Mouse (Mus musculus) small intestine, adult 2 months (tissue): Measurements from ENCODE around the gene Colq. TPM values are rescaled to one million over a fixed set of nuclear protein-coding genes. Genes with fewer than 3 reads are reported as not detected.
A peak's percentile ranks its signal among the peaks of the same experiment; 100 is the strongest.

Experiments
- H3K27ac ChIP-seq: fragments of 200-500 bp; 2 replicates; pipeline ENCODE4 v1.5.1; 2012; ENCODE audit warnings: low read depth, low read length, control low read depth, inconsistent platforms; ENCODE audit not compliant: insufficient read depth
- H3K27me3 ChIP-seq: fragments of 200-500 bp; 2 replicates; pipeline ENCODE4 v1.6.1; 2012; ENCODE audit warnings: mild to moderate bottlenecking, moderate library complexity, low read length, inconsistent platforms; ENCODE audit not compliant: control insufficient read depth, insufficient read depth
- H3K36me3 ChIP-seq: fragments of 200-500 bp; 2 replicates; pipeline ENCODE4 v1.6.1; 2012; ENCODE audit warnings: mild to moderate bottlenecking, low read length, control low read depth, inconsistent platforms; ENCODE audit not compliant: control insufficient read depth, insufficient read depth
- H3K4me1 ChIP-seq: fragments of 200-500 bp; 2 replicates; pipeline ENCODE4 v1.6.1; 2012; ENCODE audit warnings: low read length, inconsistent platforms, mixed read lengths; ENCODE audit not compliant: control insufficient read depth, insufficient read depth, insufficient read length
- H3K4me3 ChIP-seq: fragments of 200-500 bp; 2 replicates; pipeline ENCODE4 v1.5.1; 2012; ENCODE audit warnings: low read depth, mild to moderate bottlenecking, control low read depth, inconsistent platforms, low read length, moderate library complexity
- CTCF ChIP-seq: fragments of 200-500 bp; IDR thresholded peaks from 2 replicates; pipeline ENCODE4 v1.5.1; 2012; ENCODE audit warnings: low read depth, mild to moderate bottlenecking, control low read depth, inconsistent platforms, low read length, moderate library complexity, mixed read lengths; ENCODE audit not compliant: insufficient replicate concordance, insufficient read length; ENCODE audit errors: extremely low read depth
- POLR2A ChIP-seq: fragments of 200-500 bp; IDR thresholded peaks from 2 replicates; pipeline ENCODE4 v1.6.1; 2012; ENCODE audit warnings: low read depth, mild to moderate bottlenecking, control low read depth, inconsistent platforms, low read length, moderate library complexity
- WGBS: fragments of 180-500 bp; shearing (Covaris S2); methylation state at CpG from one replicate; pipeline ENCODE4 v1.1.7; 2018; 5-methylcytosine and 5-hydroxymethylcytosine counted together
- polyA plus RNA-seq: library from polyadenylated mRNA; depleted of rRNA; stranded (reverse); fragments of >200 nt; gene quantifications from 2 replicates; pipeline ENCODE4 v1.2.3, GENCODE M21; 2012; rRNA removed

Colq gene
- polyA plus RNA-seq = 0.39 and 0.77 TPM in 2 replicates

- no peak within 1 kb of the TSS for H3K4me3 ChIP-seq
- 79% methylated on average over 3 of the region's 3 CpGs for WGBS
- H3K27ac ChIP-seq = no peak within 1 kb of the TSS
- no peaks in the 10 kb centered on the region for H3K4me1 ChIP-seq
- H3K36me3 ChIP-seq = no peaks in the 10 kb centered on the region
- no peak for TF ChIP-seq POLR2A
- no peak for TF ChIP-seq CTCF
- H3K27me3 ChIP-seq = no peaks in the 10 kb centered on the region
These were observed at the start of gene Colq for GRCm38 (mm10) chr14:31591243-31591642. Gene Colq (minus strand): TSS chr14:31591343.

GRCm38 (mm10) chr14:31640346-31640889, 49.3 kb upstream of the Colq start, which contains the start of gene Gm49387:
Gene Gm49387 (minus strand): TSS chr14:31640878.
- Histone ChIP-seq H3K27ac (peak within 1 kb of the TSS; percentile 80), H3K4me1 (peaks cover 12% of the 10 kb centered on the region; the same call in 1 of the 2 replicates), H3K4me3 (peak within 1 kb of the TSS; percentile 66), H3K36me3 (no peaks in the 10 kb centered on the region), H3K27me3 (no peaks in the 10 kb centered on the region)
- WGBS = 3% methylated on average over 26 of the region's 26 CpGs
- no peak for TF ChIP-seq CTCF
- TF ChIP-seq POLR2A = no peak

- no peak for TF ChIP-seq CTCF
- no peak for TF ChIP-seq POLR2A
- H3K4me3 ChIP-seq = no peak overlapping the region
- no peaks in the 10 kb centered on the region for H3K27me3 ChIP-seq
- 86% methylated on average over 7 of the region's 7 CpGs for WGBS
- no peaks in the 10 kb centered on the region for H3K4me1 ChIP-seq
- H3K36me3 ChIP-seq = peaks cover 4% of the 10 kb centered on the region; the same call in 1 of the 2 replicates
- no peak overlapping the region for H3K27ac ChIP-seq
These were observed 39.5 kb upstream of the Colq start for GRCm38 (mm10) chr14:31630677-31631076.

- Histone ChIP-seq H3K27ac (no peak overlapping the region), H3K27me3 (no peaks in the 10 kb centered on the region), H3K4me1 (no peaks in the 10 kb centered on the region), H3K36me3 (no peaks in the 10 kb centered on the region), H3K4me3 (no peak overlapping the region)
- 83% methylated on average over 12 of the region's 12 CpGs for WGBS
- TF ChIP-seq CTCF = no peak
- TF ChIP-seq POLR2A = no peak
These were observed 31.6 kb upstream of the Colq start for GRCm38 (mm10) chr14:31622748-31623147.

GRCm38 (mm10) chr14:31620591-31621223, 29.6 kb upstream of the Colq start:
- Histone ChIP-seq H3K36me3 (no peaks in the 10 kb centered on the region; the same call in 1 of the 2 replicates), H3K27ac (no peak overlapping the region), H3K4me1 (no peaks in the 10 kb centered on the region), H3K4me3 (no peak overlapping the region), H3K27me3 (no peaks in the 10 kb centered on the region)
- 83% methylated on average over 9 of the region's 9 CpGs for WGBS
- TF ChIP-seq CTCF (no peak), POLR2A (no peak)

GRCm38 (mm10) chr14:31617997-31618396, 26.9 kb upstream of the Colq start:
- TF ChIP-seq CTCF (no peak), POLR2A (no peak)
- WGBS = 86% methylated on average over 3 of the region's 3 CpGs
- Histone ChIP-seq H3K4me3 (no peak overlapping the region), H3K27ac (no peak overlapping the region), H3K36me3 (peaks cover 2% of the 10 kb centered on the region; the same call in 1 of the 2 replicates), H3K27me3 (no peaks in the 10 kb centered on the region), H3K4me1 (no peaks in the 10 kb centered on the region)

GRCm38 (mm10) chr14:31617204-31617603, 26.1 kb upstream of the Colq start:
- Histone ChIP-seq H3K4me1 (no peaks in the 10 kb centered on the region), H3K36me3 (peaks cover 2% of the 10 kb centered on the region; the same call in 1 of the 2 replicates), H3K4me3 (no peak overlapping the region), H3K27me3 (no peaks in the 10 kb centered on the region), H3K27ac (no peak overlapping the region)
- WGBS = 91% methylated on average over 9 of the region's 9 CpGs
- TF ChIP-seq CTCF (no peak), POLR2A (no peak)
